Mouse (Mus musculus): ENCODE data around the gene Mxi1.

- no peak for TF ChIP-seq CTCF (IDR thresholded peaks at IDR 0.05; ENCODE audit: low read depth)
- no peak for TF ChIP-seq EP300 (optimal IDR thresholded peaks at IDR 0.05)
These were observed 35.4 kb downstream of the Mxi1 start for GRCm38 (mm10) chr19:53345766-53346165.
